In genomic region chr12:79674846-79675439, GRCm38 (mm10) we compare ENCODE assay signal across 10 mouse cellular contexts.
DNase-seq lines count a peak whose midpoint lies in the region; ATAC-seq and TF ChIP-seq lines count a peak whose summit lies in the region.
"Had no signal": no experiment of that assay in that cellular context is flagged by ENCODE, and none has a peak within 500 bp of the region (broad histone marks: within the 10 kb centered on the region; RNA-seq: fewer than 3 reads in every experiment).

No protein-coding gene starts in this region.

- no peaks in the 10 kb centered on the region for H3K27me3 ChIP-seq in forebrain, embryonic 12.5 days
- H3K27me3 ChIP-seq in forebrain, embryonic 14.5 days (replicated peaks; ENCODE audit: control insufficient read depth, insufficient read depth, low read length): no peaks in the 10 kb centered on the region
- H3K27me3 ChIP-seq in kidney, embryonic 15.5 days: no peaks in the 10 kb centered on the region
- H3K27me3 ChIP-seq in embryonic facial prominence, embryonic 13.5 days: no peaks in the 10 kb centered on the region
- no peaks in the 10 kb centered on the region for H3K27me3 ChIP-seq in limb, embryonic 14.5 days (ENCODE audit: control insufficient read depth, insufficient read depth, low read length)
- H3K27me3 ChIP-seq: neural tube, embryonic 15.5 days had no signal

- no peak for DNase-seq in forebrain, embryonic 14.5 days (ENCODE audit: low spot score)
- DNase-seq in kidney, adult 9 months: no peak
- peak; percentile 50 for DNase-seq in limb, embryonic 14.5 days (ENCODE audit: low spot score)
- DNase-seq in spleen, adult 18-20 months: no peak
- DNase-seq in adrenal gland, adult 2 months: no peak

- peaks cover 5% of the 10 kb centered on the region for H3K4me1 ChIP-seq in forebrain, embryonic 12.5 days
- H3K4me1 ChIP-seq in forebrain, embryonic 14.5 days (ENCODE audit: control insufficient read depth, insufficient read depth, low read length): peaks cover 9% of the 10 kb centered on the region
- peaks cover 42% of the 10 kb centered on the region for H3K4me1 ChIP-seq in kidney, embryonic 15.5 days
- peaks cover 45% of the 10 kb centered on the region for H3K4me1 ChIP-seq in embryonic facial prominence, embryonic 13.5 days
- peaks cover 42% of the 10 kb centered on the region for H3K4me1 ChIP-seq in limb, embryonic 14.5 days (ENCODE audit: control insufficient read depth, insufficient read depth, low read length)

- H3K27ac ChIP-seq in forebrain, embryonic 12.5 days: peak overlapping the region; percentile 19; the same call in 1 of the 2 replicates
- no peak overlapping the region for H3K27ac ChIP-seq in forebrain, embryonic 14.5 days (ENCODE audit: low read depth, low read length)
- H3K27ac ChIP-seq in kidney, embryonic 15.5 days: peak overlapping the region; percentile 85
- peak overlapping the region; percentile 92 for H3K27ac ChIP-seq in embryonic facial prominence, embryonic 13.5 days
- peak overlapping the region; percentile 77 for H3K27ac ChIP-seq in limb, embryonic 14.5 days (replicated peaks; ENCODE audit: low read depth, low read length)
- H3K27ac ChIP-seq: neural tube, embryonic 15.5 days had no signal

- 80% methylated on average over 11 of the region's 11 CpGs for WGBS in forebrain, embryonic 12.5 days
- WGBS in forebrain, embryonic 14.5 days: 71% methylated on average over 11 of the region's 11 CpGs
- 28% methylated on average over 11 of the region's 11 CpGs for WGBS in kidney, embryonic 15.5 days
- 40% methylated on average over 11 of the region's 11 CpGs for WGBS in embryonic facial prominence, embryonic 13.5 days
- WGBS in limb, embryonic 14.5 days: 21% methylated on average over 11 of the region's 11 CpGs

- ATAC-seq in forebrain, embryonic 12.5 days (ENCODE audit: low FRiP score): no peak
- no peak for ATAC-seq in forebrain, embryonic 14.5 days
- peak; percentile 77 for ATAC-seq in kidney, embryonic 15.5 days (replicated peaks; ENCODE audit: low FRiP score)
- ATAC-seq in embryonic facial prominence, embryonic 13.5 days (ENCODE audit: insufficient number of reproducible peaks, insufficient read depth, low FRiP score, low TSS enrichment, low read depth): peak; percentile 83
- peak; percentile 58 for ATAC-seq in limb, embryonic 14.5 days (ENCODE audit: low FRiP score, low read depth)

- H3K36me3 ChIP-seq in forebrain, embryonic 12.5 days (replicated peaks): no peaks in the 10 kb centered on the region
- H3K36me3 ChIP-seq in forebrain, embryonic 14.5 days (ENCODE audit: control insufficient read depth, insufficient read depth, low read length): no peaks in the 10 kb centered on the region
- H3K36me3 ChIP-seq in kidney, embryonic 15.5 days: no peaks in the 10 kb centered on the region
- no peaks in the 10 kb centered on the region for H3K36me3 ChIP-seq in embryonic facial prominence, embryonic 13.5 days
- H3K36me3 ChIP-seq in limb, embryonic 14.5 days (ENCODE audit: control insufficient read depth, insufficient read depth, low read length): no peaks in the 10 kb centered on the region
- H3K36me3 ChIP-seq: neural tube, embryonic 15.5 days had no signal

- no peaks in the 10 kb centered on the region for H3K9me3 ChIP-seq in forebrain, embryonic 12.5 days
- no peaks in the 10 kb centered on the region for H3K9me3 ChIP-seq in forebrain, embryonic 14.5 days (replicated peaks; ENCODE audit: control insufficient read depth, low read length)
- H3K9me3 ChIP-seq in kidney, embryonic 15.5 days (replicated peaks): no peaks in the 10 kb centered on the region
- H3K9me3 ChIP-seq in embryonic facial prominence, embryonic 13.5 days: no peaks in the 10 kb centered on the region
- H3K9me3 ChIP-seq in limb, embryonic 14.5 days (ENCODE audit: control insufficient read depth, low read length): no peaks in the 10 kb centered on the region
- H3K9me3 ChIP-seq: neural tube, embryonic 15.5 days had no signal

- no peak for TF ChIP-seq POLR2A in limb, embryonic 14.5 days (IDR thresholded peaks at IDR 0.05; ENCODE audit: borderline replicate concordance, extremely low read depth, insufficient read depth, insufficient read length)

- H3K4me2 ChIP-seq in forebrain, embryonic 12.5 days: no peak overlapping the region
- no peak overlapping the region for H3K4me2 ChIP-seq in forebrain, embryonic 14.5 days (ENCODE audit: low read length)
- peak overlapping the region; percentile 20 for H3K4me2 ChIP-seq in kidney, embryonic 15.5 days
- peak overlapping the region; percentile 30 for H3K4me2 ChIP-seq in embryonic facial prominence, embryonic 13.5 days
- H3K4me2 ChIP-seq in limb, embryonic 14.5 days (replicated peaks; ENCODE audit: low read depth, low read length, severe bottlenecking): peak overlapping the region; percentile 10; the same call in 1 of the 2 replicates
- H3K4me2 ChIP-seq: midbrain, embryonic 11.5 days; neural tube, embryonic 15.5 days had no signal

- H3K9ac ChIP-seq in forebrain, embryonic 12.5 days: no peak overlapping the region
- no peak overlapping the region for H3K9ac ChIP-seq in forebrain, embryonic 14.5 days (ENCODE audit: low read length)
- no peak overlapping the region for H3K9ac ChIP-seq in kidney, embryonic 15.5 days
- H3K9ac ChIP-seq in embryonic facial prominence, embryonic 13.5 days: no peak overlapping the region
- no peak overlapping the region; the same call in 1 of the 2 replicates for H3K9ac ChIP-seq in limb, embryonic 14.5 days (ENCODE audit: low read depth, low read length, severe bottlenecking)
- H3K9ac ChIP-seq: neural tube, embryonic 15.5 days had no signal

- H3K4me3 ChIP-seq in forebrain, embryonic 12.5 days (replicated peaks): no peak overlapping the region
- no peak overlapping the region for H3K4me3 ChIP-seq in forebrain, embryonic 14.5 days (ENCODE audit: low read depth, low read length)
- H3K4me3 ChIP-seq in kidney, embryonic 15.5 days (replicated peaks): no peak overlapping the region
- H3K4me3 ChIP-seq in embryonic facial prominence, embryonic 13.5 days: no peak overlapping the region
- no peak overlapping the region for H3K4me3 ChIP-seq in limb, embryonic 14.5 days (replicated peaks; ENCODE audit: low read length)
- H3K4me3 ChIP-seq: neural tube, embryonic 15.5 days had no signal

Comparison
In these comparisons a context has a peak if more than half of its experiments do, and no peak if none do; other contexts are left out.
1. ATAC-seq: peak in kidney, embryonic 15.5 days (single experiment), embryonic facial prominence, embryonic 13.5 days (single experiment) and limb, embryonic 14.5 days (single experiment); none in forebrain, embryonic 12.5 days (single experiment) and forebrain, embryonic 14.5 days (single experiment).
2. H3K4me2 ChIP-seq: peak in kidney, embryonic 15.5 days (single experiment), embryonic facial prominence, embryonic 13.5 days (single experiment) and limb, embryonic 14.5 days (single experiment); none in forebrain, embryonic 12.5 days (single experiment) and forebrain, embryonic 14.5 days (single experiment).